Mouse (Mus musculus) liver (tissue): ENCODE data around the gene Arl10.
"Not testable (repeated sequence)": the region's sequence is repeated elsewhere in the genome, so short reads cannot be mapped to it uniquely, and the experiment has no call there.

Source experiments
- DNase-seq: peaks from one replicate; pipeline ENCODE4 v3.0.0-alpha.2; 2020; ENCODE audit warnings: mixed read lengths

Gene Arl10

DNA sequence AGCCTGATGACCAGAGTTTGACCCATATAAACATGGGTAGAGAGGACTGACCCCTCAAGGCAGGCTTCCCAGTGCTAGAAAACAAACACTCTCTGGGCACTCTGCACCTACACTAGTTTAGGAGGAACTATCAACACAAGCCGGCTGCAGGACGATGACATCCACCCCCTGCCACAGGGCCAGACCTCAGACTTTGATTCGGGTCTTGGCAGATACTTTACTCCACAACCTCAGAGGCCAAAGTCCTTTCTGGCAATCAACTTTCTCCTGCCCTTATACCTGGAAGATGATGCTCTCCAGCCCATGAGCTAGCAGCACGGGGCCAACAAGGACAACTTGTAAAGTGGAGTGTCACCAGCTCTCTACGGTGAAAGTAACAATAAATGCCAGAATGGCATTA, 8.0 kb downstream of the Arl10 start:
- no peak for DNase-seq

GRCm38 (mm10) chr13:54585831-54586230, 11.0 kb downstream of the Arl10 start:
- no peak for DNase-seq

- peak; percentile 30 for DNase-seq
These were observed 14.7 kb downstream of the Arl10 start for GRCm38 (mm10) chr13:54589414-54589995.

- DNase-seq = peak; percentile 97
These were observed 15.5 kb downstream of the Arl10 start, which contains the start of the genes Nop16 and Higd2a for GRCm38 (mm10) chr13:54589996-54590951. Gene Nop16 (minus strand): TSS chr13:54590090. Gene Higd2a (plus strand): TSS chr13:54590207.

GRCm38 (mm10) chr13:54591776-54592356, 17.1 kb downstream of the Arl10 start:
- no peak for DNase-seq

- DNase-seq = no peak
These were observed 18.8 kb downstream of the Arl10 start for GRCm38 (mm10) chr13:54593617-54594016.

GRCm38 (mm10) chr13:54596107-54596690, 21.4 kb downstream of the Arl10 start:
- DNase-seq = no peak

DNA sequence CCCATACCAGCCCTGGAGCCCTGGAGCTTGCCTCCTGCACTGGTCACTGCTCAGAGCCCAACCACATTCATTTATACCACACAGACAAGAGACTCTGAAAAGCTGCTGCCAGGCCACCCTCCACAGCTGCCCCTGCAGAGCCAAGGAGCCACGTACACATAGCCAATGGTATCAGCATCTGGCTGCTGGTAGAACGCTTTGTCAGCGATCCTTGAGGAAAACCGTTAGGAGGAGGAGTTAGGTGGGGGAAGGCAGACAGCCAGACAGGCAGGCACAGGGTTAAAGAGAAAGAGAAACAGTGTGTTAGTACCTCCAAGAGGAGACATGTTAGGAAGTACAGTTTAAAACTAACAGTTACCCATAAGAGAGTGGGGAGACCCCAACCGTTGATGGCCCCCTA, 22.1 kb downstream of the Arl10 start:
- no peak for DNase-seq

- DNase-seq = no peak
These were observed 23.9 kb downstream of the Arl10 start for GRCm38 (mm10) chr13:54598622-54599143.

- no peak for DNase-seq
These were observed 27.9 kb downstream of the Arl10 start for GRCm38 (mm10) chr13:54602639-54603111.

GRCm38 (mm10) chr13:54603501-54603900, 28.7 kb downstream of the Arl10 start:
- DNase-seq = no peak

GRCm38 (mm10) chr13:54604221-54604620, 29.4 kb downstream of the Arl10 start:
- DNase-seq = no peak

- DNase-seq = no peak
These were observed 30.6 kb downstream of the Arl10 start for GRCm38 (mm10) chr13:54605426-54605825.

DNA sequence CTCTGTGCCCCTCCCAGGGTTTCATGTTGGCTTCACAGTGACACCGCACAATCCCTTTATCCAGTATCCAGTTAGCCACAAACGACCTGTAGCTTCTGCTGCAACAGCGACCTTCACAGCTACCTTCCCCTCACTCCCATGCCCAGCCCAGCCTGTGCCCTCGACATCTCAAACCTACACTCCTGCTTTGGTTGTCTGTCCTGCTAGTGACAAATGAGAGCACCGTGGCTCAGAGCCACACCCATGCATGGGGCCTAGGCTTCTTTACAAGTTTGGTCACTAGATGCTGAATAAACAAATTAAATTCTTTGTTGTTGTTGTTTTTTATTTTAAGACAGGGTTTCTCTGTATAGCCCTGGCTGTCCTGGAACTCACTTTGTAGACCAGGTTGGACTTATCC, 32.4 kb downstream of the Arl10 start:
- DNase-seq = peak; percentile 58

- DNase-seq = peak; percentile 70
These were observed 33.2 kb downstream of the Arl10 start for GRCm38 (mm10) chr13:54608002-54608401.

- DNase-seq = no peak
These were observed 33.9 kb downstream of the Arl10 start for GRCm38 (mm10) chr13:54608666-54609065.

GRCm38 (mm10) chr13:54609301-54609700, 34.5 kb downstream of the Arl10 start:
- DNase-seq = no peak

GRCm38 (mm10) chr13:54610613-54610971, 35.8 kb downstream of the Arl10 start:
- DNase-seq = peak; percentile 41

GRCm38 (mm10) chr13:54610972-54611754, 36.3 kb downstream of the Arl10 start, which contains the start of gene Cltb:
Gene Cltb (minus strand): TSS chr13:54611344.
- DNase-seq = peak; percentile 89

DNA sequence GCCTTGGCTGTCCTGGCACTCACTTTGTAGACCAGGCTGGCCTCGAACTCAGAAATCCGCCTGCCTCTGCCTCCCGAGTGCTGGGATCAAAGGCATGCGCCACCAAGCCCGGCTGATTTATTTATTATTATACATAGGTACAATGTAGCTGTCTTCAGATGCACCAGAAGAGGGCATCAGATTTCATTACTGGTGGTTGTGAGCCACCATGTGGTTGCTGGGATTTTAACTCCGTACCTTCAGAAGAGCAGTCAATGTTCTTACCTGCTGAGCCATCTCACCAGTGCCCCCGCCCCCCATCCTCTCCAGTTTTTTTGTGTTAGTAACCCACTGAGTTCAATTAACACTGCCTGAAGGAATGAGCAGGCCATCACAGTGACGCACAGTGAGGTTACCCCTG, 38.3 kb downstream of the Arl10 start:
- not testable (repeated sequence) for DNase-seq

DNA sequence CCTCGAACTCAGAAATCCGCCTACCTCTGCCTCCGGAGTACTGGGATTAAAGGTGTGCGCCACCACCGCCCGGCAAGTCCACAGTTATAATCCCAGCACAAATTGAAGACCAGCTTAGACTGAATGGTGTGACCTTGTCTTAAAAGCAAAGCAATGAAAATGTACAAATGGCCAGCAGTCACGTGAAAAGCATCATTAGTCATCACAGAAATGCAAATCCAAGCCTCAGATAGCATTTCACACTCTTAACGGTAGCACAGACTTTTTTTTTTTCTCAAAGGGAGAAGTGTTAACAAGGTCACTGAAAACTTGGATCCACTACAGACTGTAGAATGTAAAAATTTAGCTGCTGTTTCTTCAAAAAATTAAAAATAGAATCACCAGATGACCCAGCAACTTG, 41.5 kb downstream of the Arl10 start:
- DNase-seq = no peak

- no peak for DNase-seq
These were observed 42.2 kb downstream of the Arl10 start for GRCm38 (mm10) chr13:54616998-54617397.
